Mouse (Mus musculus) sigmoid colon, adult 10 weeks (tissue): Measurements from ENCODE around the gene Mpp2. TPM values are rescaled to one million over a fixed set of nuclear protein-coding genes. Genes with fewer than 3 reads are reported as not detected.

Experiments used
- polyA plus RNA-seq: library from polyadenylated mRNA; stranded (reverse); fragments of 350-450 nt; fragmentation: Illumina TruSeq; extraction: RNeasy Lipid Tissue Mini Kit (QIAGEN cat#74804); gene quantifications from one replicate; pipeline ENCODE4 v1.2.3, GENCODE M21; 2014; ENCODE audit warnings: low read depth, low replicate concordance

The Mpp2 gene
- polyA plus RNA-seq: 0.44 TPM

DNA sequence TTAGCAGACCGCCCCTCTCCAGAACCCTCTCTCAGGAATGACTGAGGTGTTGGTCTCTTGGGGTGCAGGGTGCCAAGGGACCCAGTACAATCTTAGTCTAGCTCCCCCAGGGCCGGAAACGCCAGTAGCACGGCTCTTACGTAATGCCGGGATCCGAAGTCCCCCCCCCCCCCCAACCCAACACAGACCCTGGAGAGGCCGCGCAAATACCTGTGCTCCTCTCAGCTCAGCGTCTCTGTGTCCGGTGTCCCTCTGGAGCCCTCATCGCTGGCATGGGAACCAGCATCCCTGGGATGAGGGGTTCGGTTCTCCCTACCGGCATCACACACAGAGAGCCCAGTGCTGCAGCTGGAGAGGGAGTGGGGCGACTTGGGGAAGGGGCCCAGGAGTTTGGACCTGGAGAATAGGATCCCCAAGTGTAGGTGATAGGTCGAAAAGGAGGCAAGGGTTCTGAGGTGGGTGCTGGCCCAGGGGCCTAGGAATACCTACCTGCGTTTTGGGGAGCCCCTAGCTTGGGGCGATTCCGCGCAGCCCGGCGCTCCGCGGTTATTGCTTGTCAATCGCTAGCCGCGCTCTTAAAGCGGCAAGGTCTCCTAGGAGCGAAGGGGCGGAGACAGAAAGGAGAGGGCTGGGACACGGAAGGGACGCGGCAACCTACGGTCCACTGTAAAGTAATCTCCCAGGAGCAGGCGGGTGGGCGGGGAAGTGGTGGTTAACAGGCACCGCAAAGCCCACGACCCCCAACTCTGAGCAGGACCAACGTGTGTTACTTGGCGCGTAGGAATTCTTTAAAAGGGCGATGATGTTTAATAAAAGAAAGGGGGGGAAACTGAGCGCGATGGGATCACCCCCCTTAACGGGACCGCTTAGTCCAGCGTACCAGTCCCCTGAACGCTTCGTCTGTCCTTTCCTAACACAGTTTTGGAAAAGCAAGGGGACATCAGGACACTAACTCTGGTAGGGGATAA lies at the start of gene Mpp2:
TSS of gene Mpp2 (minus strand) at position 585 of the 968 bp plus-strand sequence.

DNA sequence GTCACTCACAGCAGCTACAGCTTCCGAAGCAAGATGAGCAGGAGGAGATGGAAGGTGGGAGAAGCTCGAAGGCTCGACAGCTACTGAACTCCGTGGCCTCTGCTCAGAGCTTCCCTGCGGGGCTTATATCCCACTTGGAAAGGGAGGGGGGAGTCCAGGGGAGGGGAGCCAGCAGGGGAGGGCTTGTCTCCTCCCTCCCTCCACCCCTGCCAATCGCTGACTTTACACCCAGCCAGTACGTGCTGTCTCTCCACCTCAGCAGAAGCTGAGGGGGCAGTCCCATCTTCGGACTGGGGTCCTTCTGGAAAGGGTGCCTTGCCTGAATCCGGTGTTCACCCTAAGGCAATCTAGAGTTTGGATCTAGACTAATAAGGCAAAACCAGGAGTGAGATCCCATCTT lies 19.4 kb upstream of the Mpp2 start, which contains the start of gene Pyy:
TSS of gene Pyy (minus strand) at position 101 of the 400 bp plus-strand sequence.

DNA sequence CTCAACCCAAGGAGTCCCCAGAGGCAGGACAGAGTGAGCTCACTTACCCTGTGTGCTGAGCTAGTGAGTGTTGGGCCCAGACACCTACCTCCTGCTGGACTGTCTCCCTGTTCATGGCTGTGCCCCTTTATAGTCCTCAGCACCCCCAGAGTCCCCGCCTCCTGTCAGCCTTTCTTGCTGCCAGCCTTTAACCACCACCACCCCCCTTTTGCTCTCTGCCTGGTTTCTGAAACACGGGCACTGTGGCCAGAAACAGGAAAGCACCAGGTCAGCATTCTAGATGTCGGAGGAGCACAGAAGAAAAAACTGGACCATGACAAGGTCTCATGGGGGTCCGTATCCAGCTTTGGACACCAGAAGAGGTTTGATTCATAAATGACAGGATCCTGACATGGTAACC lies 12.9 kb upstream of the Mpp2 start, which contains the start of gene Ppy:
TSS of gene Ppy (minus strand) at position 101 of the 400 bp plus-strand sequence.

DNA sequence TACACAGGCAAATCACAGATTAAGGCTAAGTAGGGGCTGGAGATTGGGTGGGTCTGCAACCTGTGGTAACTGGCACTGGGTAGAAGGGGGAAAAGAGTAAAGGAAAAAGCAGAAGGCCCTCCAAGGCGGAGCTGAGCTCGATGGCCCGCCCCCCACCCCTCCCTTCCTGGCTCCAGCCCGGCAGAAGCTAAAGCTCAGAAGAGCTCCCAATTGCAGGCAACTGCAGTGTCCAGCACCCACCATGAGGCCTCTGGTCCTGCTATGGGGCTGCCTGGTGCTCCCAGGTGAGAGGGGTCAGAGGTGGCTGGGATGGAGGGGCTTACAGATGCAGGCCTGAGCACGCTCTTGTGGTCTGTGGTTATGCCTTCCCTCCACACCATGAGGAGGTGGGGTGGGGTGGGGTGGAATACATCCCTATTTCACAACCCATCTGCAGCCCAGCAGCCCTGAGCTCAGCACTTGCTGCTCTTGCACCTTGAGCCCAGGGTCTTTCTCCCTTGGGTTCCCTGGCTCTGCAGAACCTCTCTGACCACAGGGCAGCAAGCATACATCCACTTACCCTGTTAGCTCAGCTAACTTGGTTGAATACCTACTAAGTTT lies 46.9 kb downstream of the Mpp2 start, which contains the start of gene Cd300lg:
TSS of gene Cd300lg (plus strand) at position 160 of the 600 bp plus-strand sequence.

DNA sequence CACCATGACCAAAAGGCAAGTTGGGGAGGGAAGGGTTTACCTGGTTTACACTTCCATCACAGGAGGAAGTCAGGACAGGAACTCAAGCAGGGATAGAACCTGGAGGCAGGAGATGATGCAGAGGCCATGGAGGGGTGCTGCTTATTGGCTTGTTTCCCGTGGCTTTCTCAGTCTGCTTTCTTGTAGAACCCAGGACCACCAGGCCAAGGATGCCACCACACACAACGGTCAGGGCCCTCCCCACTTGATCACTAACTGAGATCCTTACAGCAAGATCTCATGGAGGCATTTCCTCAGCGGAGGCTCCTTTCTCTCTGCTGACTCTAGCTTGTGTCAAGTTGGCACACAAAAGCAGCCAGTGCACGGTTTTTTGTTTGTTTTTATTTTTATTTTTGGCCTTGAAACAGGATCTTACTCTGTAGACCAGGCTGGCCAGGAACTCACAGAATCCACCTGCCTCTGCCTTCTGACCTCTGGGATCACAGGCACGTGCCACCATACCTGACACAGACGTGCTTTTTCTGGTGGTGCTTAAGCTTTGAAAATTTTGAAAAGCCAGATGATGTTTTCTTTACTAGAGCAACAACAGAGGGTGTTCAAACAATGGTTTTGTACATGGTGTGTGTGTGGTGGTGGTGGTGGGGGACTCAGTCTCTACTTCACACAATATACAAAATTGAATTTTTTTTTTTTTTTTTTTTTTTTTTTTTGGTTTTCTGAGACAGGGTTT lies 60.1 kb downstream of the Mpp2 start, which contains the start of gene Mpp3:
TSS of gene Mpp3 (minus strand) at position 375 of the 730 bp plus-strand sequence.

Other genes starting within 250 kb of the Mpp2 start
- gene Meox1, start 194.1 kb downstream of the Mpp2 start, polyA plus RNA-seq: 1.5 TPM
- gene Sost, start 121.5 kb downstream of the Mpp2 start, polyA plus RNA-seq: not detected
- not detected for gene Cfap97d1, start 104.2 kb downstream of the Mpp2 start, polyA plus RNA-seq
- 27.1 TPM for gene Dusp3, start 101.5 kb downstream of the Mpp2 start, polyA plus RNA-seq
- 2.8 TPM for gene Mpp3, start 60.1 kb downstream of the Mpp2 start, polyA plus RNA-seq
- gene Cd300lg, start 47.0 kb downstream of the Mpp2 start, polyA plus RNA-seq: 4.8 TPM
- gene Ppy, start 12.8 kb upstream of the Mpp2 start, polyA plus RNA-seq: not detected
- gene Pyy, start 19.3 kb upstream of the Mpp2 start, polyA plus RNA-seq: 9.1 TPM
- gene Nags, start 57.0 kb upstream of the Mpp2 start, polyA plus RNA-seq: not detected
- 4.1 TPM for gene Tmem101, start 67.9 kb upstream of the Mpp2 start, polyA plus RNA-seq
- 57.3 TPM for gene Lsm12, start 96.8 kb upstream of the Mpp2 start, polyA plus RNA-seq
- gene G6pc3, start 101.1 kb upstream of the Mpp2 start, polyA plus RNA-seq: 3.1 TPM
- 2.8 TPM for gene Hdac5, start 141.7 kb upstream of the Mpp2 start, polyA plus RNA-seq
- not detected for gene BC030867, start 160.4 kb upstream of the Mpp2 start, polyA plus RNA-seq
- 0.66 TPM for gene Asb16, start 180.2 kb upstream of the Mpp2 start, polyA plus RNA-seq
- 7.2 TPM for gene Tmub2, start 196.4 kb upstream of the Mpp2 start, polyA plus RNA-seq
- 8.9 TPM for gene Atxn7l3, start 208.1 kb upstream of the Mpp2 start, polyA plus RNA-seq
- gene Ubtf, start 231.2 kb upstream of the Mpp2 start, polyA plus RNA-seq: 48.8 TPM